Mouse (Mus musculus) ES-E14 (cell line): ENCODE data around the gene Podn.

Experiments
- CHD2 ChIP-seq: IDR thresholded peaks from 2 replicates; pipeline ENCODE4 v1.6.1; 2014; ENCODE audit warnings: mild to moderate bottlenecking, low read depth, low read length, inconsistent platforms
- MAFK ChIP-seq: IDR thresholded peaks from 2 replicates; pipeline ENCODE4 v1.6.1; 2014; ENCODE audit warnings: mild to moderate bottlenecking, low read depth, low read length, inconsistent platforms; ENCODE audit not compliant: insufficient read depth
- ZC3H11A ChIP-seq: IDR thresholded peaks from 2 replicates; pipeline ENCODE4 v1.6.1; 2012; ENCODE audit warnings: low read depth, mild to moderate bottlenecking, inconsistent platforms, low read length, borderline replicate concordance
- ZNF384 ChIP-seq: IDR thresholded peaks from 2 replicates; pipeline ENCODE4 v1.6.1; 2012; ENCODE audit warnings: low read depth, low read length, inconsistent platforms

DNA sequence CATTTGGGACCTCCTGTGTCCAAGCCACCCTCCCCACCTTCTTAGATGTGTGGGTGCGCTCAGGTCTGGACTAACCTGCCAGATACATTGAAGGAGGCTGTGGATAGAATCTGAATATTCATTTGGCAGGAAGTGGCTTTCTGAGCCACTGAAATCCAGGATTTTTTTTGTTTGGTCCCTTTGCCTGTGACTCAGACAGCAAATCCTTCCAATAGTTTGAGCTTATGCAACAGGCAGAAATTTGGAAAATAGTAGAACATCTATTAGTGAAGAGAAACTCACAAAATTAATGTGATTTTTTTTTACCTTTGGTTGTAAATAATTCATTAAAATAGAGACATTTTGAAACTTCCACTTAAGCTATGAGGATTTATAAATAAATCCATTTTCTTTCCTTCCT lies 125.1 kb downstream of the Podn start:
- TF ChIP-seq ZNF384 (no peak), MAFK (no peak), ZC3H11A (no peak), CHD2 (no peak)
